Comparison of ENCODE assay signal across 8 mouse cellular contexts in genomic region chr13:98015981-98016922, GRCm38 (mm10).
DNase-seq lines count a peak whose midpoint lies in the region; ATAC-seq and TF ChIP-seq lines count a peak whose summit lies in the region.

No protein-coding gene starts in this region.

- H3K4me3 ChIP-seq in heart, embryonic 11.5 days (ENCODE audit: low read depth, low read length): peak overlapping the region; percentile 51
- H3K4me3 ChIP-seq in intestine, embryonic 14.5 days (ENCODE audit: low read depth, low read length): peak overlapping the region; percentile 38
- peak overlapping the region; percentile 40 for H3K4me3 ChIP-seq in liver, embryonic 16.5 days (ENCODE audit: low read depth, low read length)
- H3K4me3 ChIP-seq in small intestine, adult 2 months (ENCODE audit: low read depth, low read length): peak overlapping the region; percentile 48

- peak overlapping the region; percentile 84 for H3K4me2 ChIP-seq in heart, embryonic 11.5 days
- peak overlapping the region; percentile 66 for H3K4me2 ChIP-seq in intestine, embryonic 14.5 days (ENCODE audit: low read length)
- peak overlapping the region; percentile 49 for H3K4me2 ChIP-seq in liver, embryonic 16.5 days (ENCODE audit: low read depth, low read length)

- no peak for DNase-seq in heart, postnatal 4 days
- DNase-seq in embryo, embryonic 10.5 days (ENCODE audit: low spot score): peak; percentile 64
- peak; percentile 73 for DNase-seq in intestine, embryonic 14.5 days (ENCODE audit: low spot score)
- DNase-seq in layer of hippocampus, adult 11-12 months (ENCODE audit: low spot score): no peak
- no peak for DNase-seq in thymus, postnatal 10 days (ENCODE audit: low spot score in 2 of 2)

- peak overlapping the region; percentile 60 for H3K9ac ChIP-seq in heart, embryonic 11.5 days (ENCODE audit: low read depth, low read length)
- peak overlapping the region; percentile 29 for H3K9ac ChIP-seq in intestine, embryonic 14.5 days (ENCODE audit: low read length)
- no peak overlapping the region for H3K9ac ChIP-seq in liver, embryonic 16.5 days (ENCODE audit: low read depth, low read length)

- TF ChIP-seq POLR2A in small intestine, adult 2 months (IDR thresholded peaks at IDR 0.05; ENCODE audit: low read depth, low read length): no peak

- no peaks in the 10 kb centered on the region for H3K4me1 ChIP-seq in heart, embryonic 11.5 days (ENCODE audit: control insufficient read depth, insufficient read depth, low read length)
- 0 out of 2 replicates have a peak, but pooled peaks cover 5% of the 10 kb centered on the region for H3K4me1 ChIP-seq in intestine, embryonic 14.5 days (replicated peaks; ENCODE audit: control insufficient read depth, insufficient read depth, low read length)
- H3K4me1 ChIP-seq in liver, embryonic 16.5 days (ENCODE audit: control insufficient read depth, low read depth, low read length): no peaks in the 10 kb centered on the region
- H3K4me1 ChIP-seq in small intestine, adult 2 months (ENCODE audit: control insufficient read depth, insufficient read depth, insufficient read length, low read length): no peaks in the 10 kb centered on the region

- H3K9me3 ChIP-seq in heart, embryonic 11.5 days (replicated peaks; ENCODE audit: control insufficient read depth, low read length): no peaks in the 10 kb centered on the region
- H3K9me3 ChIP-seq in intestine, embryonic 14.5 days (ENCODE audit: control insufficient read depth, low read length): no peaks in the 10 kb centered on the region
- no peaks in the 10 kb centered on the region for H3K9me3 ChIP-seq in liver, embryonic 16.5 days (replicated peaks; ENCODE audit: control insufficient read depth, low read length)

- H3K36me3 ChIP-seq in heart, embryonic 11.5 days (ENCODE audit: control insufficient read depth, insufficient read depth, low read length): no peaks in the 10 kb centered on the region
- no peaks in the 10 kb centered on the region for H3K36me3 ChIP-seq in intestine, embryonic 14.5 days (ENCODE audit: control insufficient read depth, insufficient read depth, low read length)
- H3K36me3 ChIP-seq in liver, embryonic 16.5 days (ENCODE audit: control insufficient read depth, insufficient read depth): no peaks in the 10 kb centered on the region
- H3K36me3 ChIP-seq in small intestine, adult 2 months (ENCODE audit: control insufficient read depth, insufficient read depth, low read length): no peaks in the 10 kb centered on the region

- no peak overlapping the region for H3K27ac ChIP-seq in heart, embryonic 11.5 days (ENCODE audit: low read depth, low read length)
- peak overlapping the region; percentile 70 for H3K27ac ChIP-seq in intestine, embryonic 14.5 days (ENCODE audit: low read depth)
- H3K27ac ChIP-seq in liver, embryonic 16.5 days (ENCODE audit: low read length): no peak overlapping the region
- H3K27ac ChIP-seq in small intestine, adult 2 months (ENCODE audit: insufficient read depth, low read depth, low read length): 0 out of 2 replicates have a peak overlapping the region, but pooled peaks have one; percentile 8

- no peak for TF ChIP-seq CTCF in small intestine, adult 2 months (IDR thresholded peaks at IDR 0.05; ENCODE audit: extremely low read depth, insufficient read length, insufficient replicate concordance, low read depth, low read length)

- no peaks in the 10 kb centered on the region for H3K27me3 ChIP-seq in heart, embryonic 11.5 days (ENCODE audit: control insufficient read depth, insufficient read depth, low read length)
- H3K27me3 ChIP-seq in intestine, embryonic 14.5 days (replicated peaks; ENCODE audit: control insufficient read depth, insufficient read depth, low read length): peaks cover 12% of the 10 kb centered on the region; the same call in 1 of the 2 replicates
- H3K27me3 ChIP-seq in liver, embryonic 16.5 days (ENCODE audit: control insufficient read depth, insufficient read depth, low read depth, low read length): peaks cover 15% of the 10 kb centered on the region
- no peaks in the 10 kb centered on the region for H3K27me3 ChIP-seq in small intestine, adult 2 months (ENCODE audit: control insufficient read depth, insufficient read depth, low read length)

- WGBS in heart, embryonic 11.5 days (ENCODE audit: insufficient replicate concordance): 15% methylated on average over 33 of the region's 33 CpGs
- WGBS in intestine, embryonic 14.5 days: 5% methylated on average over 33 of the region's 33 CpGs
- 16% methylated on average over 33 of the region's 33 CpGs for WGBS in liver, embryonic 16.5 days (ENCODE audit: insufficient replicate concordance)
- WGBS in small intestine, adult 2 months: 21% methylated on average over 33 of the region's 33 CpGs

- ATAC-seq in heart, embryonic 11.5 days (replicated peaks; ENCODE audit: insufficient number of reproducible peaks, low FRiP score, low TSS enrichment): 0 out of 2 replicates have a peak, but pooled peaks have one; percentile 10
- peak; percentile 54; the same call in 1 of the 2 replicates for ATAC-seq in intestine, embryonic 14.5 days (replicated peaks; ENCODE audit: low FRiP score, low TSS enrichment, low read depth)
- ATAC-seq in liver, embryonic 16.5 days (ENCODE audit: low read depth): peak; percentile 41

Comparison
In these comparisons a context has a peak if more than half of its experiments do, and no peak if none do; other contexts are left out.
1. H3K27ac ChIP-seq: peak in intestine, embryonic 14.5 days (single experiment) and small intestine, adult 2 months (single experiment); none in heart, embryonic 11.5 days (single experiment) and liver, embryonic 16.5 days (single experiment).
2. DNase-seq: peak in embryo, embryonic 10.5 days (single experiment) and intestine, embryonic 14.5 days (single experiment); none in heart, postnatal 4 days (single experiment), layer of hippocampus, adult 11-12 months (single experiment) and thymus, postnatal 10 days (0 of 2).
3. Peak in every context shown above with its lines, with median percentiles within 50 percentile points of each other: ATAC-seq, H3K4me2 ChIP-seq and H3K4me3 ChIP-seq.